Mouse (Mus musculus) CD4-positive helper T cell, adult 2 months (primary cell): ENCODE data around the gene Nxt1.

Experiments used
- DNase-seq: peaks from one replicate; pipeline ENCODE4 v3.0.0-alpha.2; 2012; ENCODE audit warnings: low read depth, missing footprints, low spot score

Gene Nxt1

GRCm38 (mm10) chr2:148689444-148690140, 17.2 kb downstream of the Nxt1 start:
- DNase-seq, result no peak

GRCm38 (mm10) chr2:148690291-148690690, 17.9 kb downstream of the Nxt1 start:
- DNase-seq, result no peak

- DNase-seq, result no peak
Observed at GRCm38 (mm10) chr2:148690781-148691180, 18.4 kb downstream of the Nxt1 start.

GRCm38 (mm10) chr2:148698571-148698970, 26.2 kb downstream of the Nxt1 start:
- DNase-seq, result no peak

GRCm38 (mm10) chr2:148706409-148707201, 34.2 kb downstream of the Nxt1 start:
- peak; percentile 21 for DNase-seq

- DNase-seq, result no peak
Observed at GRCm38 (mm10) chr2:148707202-148707530, 34.8 kb downstream of the Nxt1 start.

- no peak for DNase-seq
Observed at GRCm38 (mm10) chr2:148712326-148712725, 39.9 kb downstream of the Nxt1 start.

- DNase-seq, result no peak
Observed at GRCm38 (mm10) chr2:148717072-148717471, 44.7 kb downstream of the Nxt1 start.

GRCm38 (mm10) chr2:148719271-148719995, 47.0 kb downstream of the Nxt1 start:
- no peak for DNase-seq
